Mouse (Mus musculus): ENCODE data around the gene Rad54l. TPM values are rescaled to one million over a fixed set of nuclear protein-coding genes. Genes with fewer than 3 reads are reported as not detected.

Gene Rad54l
- polyA plus RNA-seq, 1 experiment from 2014 or later: 43.2 TPM

- Histone ChIP-seq H3K9ac (peak overlapping the region; percentile 98), H3K4me1 (ENCODE audit: insufficient read depth) (peaks cover 17% of the 10 kb centered on the region), H3K27ac (ENCODE audit: low read depth) (peak overlapping the region; percentile 97; the same call in 1 of the 2 replicates), H3K36me3 (ENCODE audit: insufficient read depth) (peaks cover 32% of the 10 kb centered on the region), H3K9me3 (ENCODE audit: low read depth, low read length) (no peaks in the 10 kb centered on the region), H3K4me2 (peak overlapping the region; percentile 84), H3K4me3 (ENCODE audit: low read depth, low read length) (peak overlapping the region; percentile 97), H3K27me3 (ENCODE audit: insufficient read depth, low read length) (no peaks in the 10 kb centered on the region)
- TF ChIP-seq CTCF (IDR thresholded peaks at IDR 0.05; ENCODE audit: low read depth): 0 out of 2 replicates have a peak, but pooled peaks have one; percentile 5
- no peak for DNase-seq
- 47% methylated on average over 3 of the region's 3 CpGs for WGBS
- ATAC-seq (ENCODE audit: insufficient read depth): no peak
Measured at GRCm38 (mm10) chr4:116077240-116078095, 46.0 kb downstream of the Rad54l start.

DNA sequence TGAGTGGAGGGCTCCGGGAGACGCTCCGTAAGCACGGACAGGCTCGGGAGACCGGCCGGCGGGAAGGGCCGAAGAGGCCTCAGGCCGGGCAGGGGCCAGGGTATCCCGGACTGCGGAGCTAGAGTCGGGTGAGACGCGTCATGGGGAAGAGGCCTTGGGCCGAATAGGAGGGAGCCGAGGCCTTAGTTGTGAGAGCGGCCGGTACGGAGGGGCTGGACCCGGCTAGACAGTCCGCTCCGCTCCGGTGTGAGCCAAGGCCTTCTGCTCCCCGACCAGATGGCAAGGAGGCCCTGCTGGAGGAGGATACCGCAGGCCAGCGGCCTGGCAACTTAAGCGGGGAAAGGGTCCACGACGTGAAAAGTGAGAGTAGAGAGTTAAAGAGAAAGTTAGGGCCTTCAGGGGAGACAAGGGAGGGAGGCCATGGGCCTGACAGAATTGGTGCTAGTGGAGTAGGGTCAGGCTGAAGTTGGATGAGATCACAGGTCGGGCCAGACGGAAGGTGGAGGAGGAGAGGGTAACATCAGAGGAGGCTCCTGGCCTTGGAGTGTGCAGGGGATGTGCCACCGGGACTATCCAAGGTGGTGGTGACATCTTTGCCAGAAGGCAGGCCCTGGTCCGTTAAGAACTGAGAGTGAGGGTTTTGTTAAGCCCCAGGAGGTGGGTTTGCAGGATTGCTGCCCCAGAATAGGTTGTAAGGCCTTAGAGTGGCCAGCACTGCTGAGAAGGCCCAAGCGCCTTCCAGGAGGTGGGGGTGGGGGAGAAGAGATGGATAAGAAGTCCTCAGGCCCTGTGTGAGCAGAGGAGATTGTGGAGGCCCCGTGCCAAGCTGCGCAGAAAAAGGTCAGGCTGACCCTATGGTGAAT is 46.9 kb downstream of the Rad54l start:
- H3K27me3 ChIP-seq (ENCODE audit: insufficient read depth, low read length): no peaks in the 10 kb centered on the region
- ATAC-seq (ENCODE audit: insufficient read depth) (peak; percentile 23), DNase-seq (peak; percentile 46)
- H3K9me3 ChIP-seq (ENCODE audit: low read depth, low read length): no peaks in the 10 kb centered on the region
- peak overlapping the region; percentile 97 for H3K4me3 ChIP-seq (ENCODE audit: low read depth, low read length)
- peak overlapping the region; percentile 97 for H3K27ac ChIP-seq (ENCODE audit: low read depth)
- H3K36me3 ChIP-seq (ENCODE audit: insufficient read depth): peaks cover 24% of the 10 kb centered on the region
- H3K9ac ChIP-seq: peak overlapping the region; percentile 98
- WGBS: 1% methylated on average over 37 of the region's 37 CpGs
- peaks cover 17% of the 10 kb centered on the region for H3K4me1 ChIP-seq (ENCODE audit: insufficient read depth)
- H3K4me2 ChIP-seq: peak overlapping the region; percentile 84
- TF ChIP-seq CTCF (IDR thresholded peaks at IDR 0.05; ENCODE audit: low read depth): no peak

- DNase-seq (peak; percentile 80), ATAC-seq (ENCODE audit: insufficient read depth) (peak; percentile 75)
- Histone ChIP-seq H3K4me1 (ENCODE audit: insufficient read depth) (peaks cover 17% of the 10 kb centered on the region), H3K4me2 (peak overlapping the region; percentile 84), H3K9ac (peak overlapping the region; percentile 98), H3K9me3 (ENCODE audit: low read depth, low read length) (no peaks in the 10 kb centered on the region), H3K27ac (ENCODE audit: low read depth) (peak overlapping the region; percentile 97), H3K4me3 (ENCODE audit: low read depth, low read length) (peak overlapping the region; percentile 97), H3K36me3 (ENCODE audit: insufficient read depth) (peaks cover 17% of the 10 kb centered on the region), H3K27me3 (ENCODE audit: insufficient read depth, low read length) (no peaks in the 10 kb centered on the region)
- peak; percentile 50 for TF ChIP-seq CTCF (IDR thresholded peaks at IDR 0.05; ENCODE audit: low read depth)
- under 1% methylated on average over 74 of the region's 77 CpGs for WGBS
Measured at GRCm38 (mm10) chr4:116075631-116076368, 47.7 kb downstream of the Rad54l start.

DNA sequence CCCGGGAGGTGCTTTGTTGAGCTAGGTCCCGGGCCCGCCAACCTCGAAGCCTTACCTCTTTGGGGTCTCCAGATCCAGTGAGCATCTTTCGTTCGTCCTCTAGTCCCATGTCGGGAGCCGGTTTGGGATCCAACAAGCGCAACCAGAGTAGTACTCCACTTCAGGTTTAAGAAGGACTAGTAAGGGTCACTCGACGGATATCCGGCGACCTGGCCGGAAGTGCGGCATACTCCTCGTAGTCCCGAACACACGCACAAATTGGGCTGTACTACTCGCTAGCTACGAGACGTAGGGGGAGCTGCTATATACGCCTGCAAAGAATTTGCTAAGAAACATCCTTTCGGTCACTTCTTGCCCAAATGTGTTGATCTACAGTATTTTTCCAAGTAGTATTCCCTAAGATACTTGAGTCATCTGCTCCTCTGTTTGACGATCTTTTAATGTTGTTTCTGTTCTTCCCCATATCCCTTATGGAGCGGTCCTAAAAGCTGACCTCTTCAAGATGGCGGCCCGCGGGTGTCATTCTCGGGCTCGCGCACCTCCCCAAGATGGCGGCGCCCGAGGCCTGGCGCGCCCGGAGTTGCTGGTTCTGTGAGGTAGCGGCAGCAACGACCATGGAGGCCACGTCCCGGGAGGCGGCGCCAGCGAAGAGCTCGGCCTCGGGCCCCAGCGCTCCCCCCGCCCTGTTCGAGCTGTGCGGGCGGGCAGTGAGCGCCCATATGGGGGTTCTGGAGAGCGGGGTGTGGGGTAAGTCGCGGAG is 48.4 kb downstream of the Rad54l start, which contains the start of the genes Uqcrh and Lrrc41:
TSS of gene Uqcrh (minus strand) at position 211 of the 760 bp plus-strand sequence.
TSS of gene Lrrc41 (plus strand) at position 409 of the 760 bp plus-strand sequence.
- peaks cover 15% of the 10 kb centered on the region; the same call in 1 of the 2 replicates for H3K36me3 ChIP-seq (ENCODE audit: insufficient read depth)
- under 1% methylated on average over 55 of the region's 55 CpGs for WGBS
- peak within 1 kb of the TSS; percentile 97 for H3K27ac ChIP-seq (ENCODE audit: low read depth)
- H3K9me3 ChIP-seq (ENCODE audit: low read depth, low read length): no peaks in the 10 kb centered on the region
- ATAC-seq (ENCODE audit: insufficient read depth) (peak; percentile 94), DNase-seq (peak; percentile 98)
- peak within 1 kb of the TSS; percentile 97 for H3K4me3 ChIP-seq (ENCODE audit: low read depth, low read length)
- peaks cover 17% of the 10 kb centered on the region for H3K4me1 ChIP-seq (ENCODE audit: insufficient read depth)
- no peaks in the 10 kb centered on the region for H3K27me3 ChIP-seq (ENCODE audit: insufficient read depth, low read length)
- peak within 1 kb of the TSS; percentile 98 for H3K9ac ChIP-seq
- TF ChIP-seq CTCF (IDR thresholded peaks at IDR 0.05; ENCODE audit: low read depth): 0 out of 2 replicates have a peak, but pooled peaks have one; percentile 1
- peak within 1 kb of the TSS; percentile 84 for H3K4me2 ChIP-seq

- 1% methylated on average over 8 of the region's 8 CpGs for WGBS
- peaks cover 17% of the 10 kb centered on the region for H3K4me1 ChIP-seq (ENCODE audit: insufficient read depth)
- H3K27ac ChIP-seq (ENCODE audit: low read depth): peak overlapping the region; percentile 97
Measured at GRCm38 (mm10) chr4:116074145-116074675, 49.3 kb downstream of the Rad54l start.

More at GRCm38 (mm10) chr4:116074145-116074675, 49.3 kb downstream of the Rad54l start:
- no peak for ATAC-seq (ENCODE audit: insufficient read depth)
- DNase-seq: peak; percentile 74
- H3K4me2 ChIP-seq: peak overlapping the region; percentile 84
- no peaks in the 10 kb centered on the region for H3K9me3 ChIP-seq (ENCODE audit: low read depth, low read length)
- peak; percentile 52 for TF ChIP-seq CTCF (IDR thresholded peaks at IDR 0.05; ENCODE audit: low read depth)
- H3K4me3 ChIP-seq (ENCODE audit: low read depth, low read length): peak overlapping the region; percentile 97
- peak overlapping the region; percentile 98 for H3K9ac ChIP-seq
- H3K36me3 ChIP-seq (ENCODE audit: insufficient read depth): peaks cover 16% of the 10 kb centered on the region
- no peaks in the 10 kb centered on the region for H3K27me3 ChIP-seq (ENCODE audit: insufficient read depth, low read length)

Measured in lung, embryonic 14.5 days (tissue).